Mouse (Mus musculus) kidney, embryonic 14.5 days (tissue): ENCODE results near the gene Rps28. TPM values are rescaled to one million over a fixed set of nuclear protein-coding genes. Genes with fewer than 3 reads are reported as not detected.

Experiments
- ATAC-seq: fragments of 200-750 bp; cut with Nextera tagmentation; 2 replicates; pipeline ENCODE4 v1.8.0; 2017; ENCODE audit warnings: moderate number of reproducible peaks, mild to moderate bottlenecking, moderate TSS enrichment, moderate library complexity; ENCODE audit not compliant: low FRiP score, low TSS enrichment
- H3K27ac ChIP-seq: fragments of 300-500 bp; sonication (generic); 2 replicates; pipeline ENCODE4 v1.5.1; 2014; ENCODE audit warnings: low read depth, mild to moderate bottlenecking, low read length, moderate library complexity, mixed read lengths
- H3K27me3 ChIP-seq: fragments of 300-500 bp; sonication (generic); 2 replicates; pipeline ENCODE4 v1.6.1; 2014; ENCODE audit warnings: mild to moderate bottlenecking, low read length; ENCODE audit not compliant: control insufficient read depth, insufficient read depth
- H3K36me3 ChIP-seq: fragments of 300-500 bp; sonication (generic); 2 replicates; pipeline ENCODE4 v1.6.1; 2014; ENCODE audit warnings: low read length, mixed read lengths; ENCODE audit not compliant: control insufficient read depth, insufficient read depth
- H3K4me1 ChIP-seq: fragments of 300-500 bp; sonication (generic); 2 replicates; pipeline ENCODE4 v1.6.1; 2014; ENCODE audit warnings: low read length, mixed read lengths; ENCODE audit not compliant: control insufficient read depth, insufficient read depth
- H3K4me2 ChIP-seq: fragments of 300-500 bp; sonication (generic); replicated peaks from 2 replicates; pipeline ENCODE4 v1.6.1; 2014; ENCODE audit warnings: low read depth, mild to moderate bottlenecking, low read length
- H3K4me3 ChIP-seq: fragments of 300-500 bp; sonication (generic); 2 replicates; pipeline ENCODE4 v1.5.1; 2014; ENCODE audit warnings: mild to moderate bottlenecking, low read length
- H3K9ac ChIP-seq: fragments of 300-500 bp; sonication (generic); 2 replicates; pipeline ENCODE4 v1.6.1; 2014; ENCODE audit warnings: low read depth, mild to moderate bottlenecking, low read length, moderate library complexity
- H3K9me3 ChIP-seq: fragments of 300-500 bp; sonication (generic); 2 replicates; pipeline ENCODE4 v1.6.1; 2016; ENCODE audit warnings: low read length; ENCODE audit not compliant: control insufficient read depth
- WGBS: fragments of 180-500 bp; shearing (Covaris S2); extraction: QIAGEN DNeasy Blood & Tissue Kit; methylation state at CpG from one replicate; pipeline ENCODE4 v1.1.7; 2014; 5-methylcytosine and 5-hydroxymethylcytosine counted together
- polyA plus RNA-seq: library from polyadenylated mRNA; unstranded; fragments of >200 nt; fragmentation: Nextera tagmentation; extraction: Ambion mirVana; gene quantifications from 2 replicates; pipeline ENCODE4 v1.2.1, GENCODE M21; 2014

Gene Rps28
- polyA plus RNA-seq, 1 experiment from 2014 or later = 1,210 TPM

- no peak for ATAC-seq
- WGBS = 92% methylated on average over 4 of the region's 4 CpGs
These were observed 52.7 kb downstream of the Rps28 start for GRCm38 (mm10) chr17:33771617-33772016.

More at GRCm38 (mm10) chr17:33771617-33772016, 52.7 kb downstream of the Rps28 start:
- Histone ChIP-seq H3K9me3 (no peaks in the 10 kb centered on the region), H3K4me1 (no peaks in the 10 kb centered on the region), H3K36me3 (peaks cover 6% of the 10 kb centered on the region), H3K27ac (no peak overlapping the region), H3K9ac (no peak overlapping the region), H3K4me2 (no peak overlapping the region), H3K4me3 (no peak overlapping the region), H3K27me3 (no peaks in the 10 kb centered on the region)

Other genes with a start within 250 kb of the Rps28 start
- gene Zfp414, start 195.5 kb downstream of the Rps28 start, polyA plus RNA-seq = 73.1 and 82.9 TPM in 2 replicates
- 0.66 and 0.81 TPM in 2 replicates for gene Pram1, start 186.5 kb downstream of the Rps28 start, polyA plus RNA-seq
- 375 and 422 TPM in 2 replicates for gene Hnrnpm, start 137.7 kb downstream of the Rps28 start, polyA plus RNA-seq
- gene March2, start 105.9 kb downstream of the Rps28 start, polyA plus RNA-seq = 31.2 and 46.1 TPM in 2 replicates
- 217 and 269 TPM in 2 replicates for gene Rab11b, start 64.0 kb downstream of the Rps28 start, polyA plus RNA-seq
- 18.4 and 19.4 TPM in 2 replicates for gene Angptl4, start 42.7 kb downstream of the Rps28 start, polyA plus RNA-seq
- gene Kank3, start 14.0 kb downstream of the Rps28 start, polyA plus RNA-seq = 49.9 and 52.1 TPM in 2 replicates
- 504 and 675 TPM in 2 replicates for gene Ndufa7, start within 50 bp of the Rps28 start, polyA plus RNA-seq
- 111 and 121 TPM in 2 replicates for gene Cd320, start 18.5 kb upstream of the Rps28 start, polyA plus RNA-seq
- gene Gm7029, start 49.3 kb upstream of the Rps28 start, polyA plus RNA-seq = not detected in 2 replicates
- gene Kifc1, start 66.1 kb upstream of the Rps28 start, polyA plus RNA-seq = 6.2 and 20.8 TPM in 2 replicates
- gene Platr17, start 80.6 kb upstream of the Rps28 start, polyA plus RNA-seq = not detected in 2 replicates
- gene Daxx, start 84.9 kb upstream of the Rps28 start, polyA plus RNA-seq = 31.9 and 50.8 TPM in 2 replicates
- 17.4 and 24.6 TPM in 2 replicates for gene Tapbp, start 91.3 kb upstream of the Rps28 start, polyA plus RNA-seq
- 11.1 TPM in 2 replicates for gene Zbtb22, start 91.3 kb upstream of the Rps28 start, polyA plus RNA-seq
- 26.3 and 28.2 TPM in 2 replicates for gene Rgl2, start 105.0 kb upstream of the Rps28 start, polyA plus RNA-seq
- gene Pfdn6, start 115.8 kb upstream of the Rps28 start, polyA plus RNA-seq = 169 and 211 TPM in 2 replicates
- 26.5 and 37.8 TPM in 2 replicates for gene Wdr46, start 116.1 kb upstream of the Rps28 start, polyA plus RNA-seq
- gene B3galt4, start 126.9 kb upstream of the Rps28 start, polyA plus RNA-seq = 2.8 and 3.3 TPM in 2 replicates
- 24.9 and 40.8 TPM in 2 replicates for gene Vps52, start 131.2 kb upstream of the Rps28 start, polyA plus RNA-seq
- gene Rps18, start 131.4 kb upstream of the Rps28 start, polyA plus RNA-seq = 2,014 and 2,736 TPM in 2 replicates
- gene H2-K1, start 175.8 kb upstream of the Rps28 start, polyA plus RNA-seq = 11.2 and 18.8 TPM in 2 replicates
- 5.5 and 12.4 TPM in 2 replicates for gene Ring1, start 200.1 kb upstream of the Rps28 start, polyA plus RNA-seq
- gene H2-Ke6, start 203.5 kb upstream of the Rps28 start, polyA plus RNA-seq = 46.0 and 53.0 TPM in 2 replicates
- gene Slc39a7, start 207.1 kb upstream of the Rps28 start, polyA plus RNA-seq = 70.3 and 86.0 TPM in 2 replicates
- 22.2 and 28.0 TPM in 2 replicates for gene Rxrb, start 207.2 kb upstream of the Rps28 start, polyA plus RNA-seq
- 1.9 and 2.1 TPM in 2 replicates for gene Col11a2, start 214.9 kb upstream of the Rps28 start, polyA plus RNA-seq